Mouse (Mus musculus): Measurements from ENCODE around the gene Slco4c1. TPM values are rescaled to one million over a fixed set of nuclear protein-coding genes. Genes with fewer than 3 reads are reported as not detected.

Gene Slco4c1
- polyA plus RNA-seq, 1 experiment from 2014 or later = 0.22 TPM

DNA sequence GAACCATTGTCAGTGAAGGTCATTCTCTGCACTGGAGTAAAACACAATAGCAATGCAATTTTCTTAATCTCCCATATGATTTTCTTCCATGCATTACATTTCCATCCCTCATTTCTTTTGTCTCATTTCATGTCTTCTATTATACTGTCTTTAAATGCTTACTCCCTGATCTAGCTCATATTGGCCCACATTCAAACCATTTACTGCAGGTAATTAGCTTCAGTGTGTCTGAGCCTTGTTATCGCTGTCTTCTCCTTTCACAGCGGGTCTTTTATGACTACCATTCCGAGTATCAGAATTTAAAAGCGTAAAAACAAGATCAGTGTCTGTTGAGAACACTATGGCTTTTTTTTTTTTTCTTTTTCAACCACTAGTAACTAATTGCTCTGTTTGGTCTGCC is 77.3 kb downstream of the Slco4c1 start:
- no peaks in the 10 kb centered on the region for H3K27me3 ChIP-seq (ENCODE audit: control insufficient read depth, insufficient read depth, low read length)
- H3K9ac ChIP-seq (ENCODE audit: low read length) = no peak overlapping the region
- H3K4me1 ChIP-seq (ENCODE audit: control insufficient read depth, insufficient read depth, low read length) = no peaks in the 10 kb centered on the region
- H3K27ac ChIP-seq (ENCODE audit: low read length) = no peak overlapping the region
- H3K4me2 ChIP-seq (ENCODE audit: low read depth, low read length) = no peak overlapping the region
- H3K36me3 ChIP-seq (ENCODE audit: control insufficient read depth, insufficient read depth) = no peaks in the 10 kb centered on the region
- WGBS = 85% methylated on average over 4 of the region's 4 CpGs
- no peak for ATAC-seq (replicated peaks; ENCODE audit: extremely low read depth, insufficient read depth, low FRiP score)
- no peak overlapping the region for H3K4me3 ChIP-seq (ENCODE audit: low read length)
- H3K9me3 ChIP-seq (replicated peaks; ENCODE audit: control insufficient read depth, low read length) = no peaks in the 10 kb centered on the region

DNA sequence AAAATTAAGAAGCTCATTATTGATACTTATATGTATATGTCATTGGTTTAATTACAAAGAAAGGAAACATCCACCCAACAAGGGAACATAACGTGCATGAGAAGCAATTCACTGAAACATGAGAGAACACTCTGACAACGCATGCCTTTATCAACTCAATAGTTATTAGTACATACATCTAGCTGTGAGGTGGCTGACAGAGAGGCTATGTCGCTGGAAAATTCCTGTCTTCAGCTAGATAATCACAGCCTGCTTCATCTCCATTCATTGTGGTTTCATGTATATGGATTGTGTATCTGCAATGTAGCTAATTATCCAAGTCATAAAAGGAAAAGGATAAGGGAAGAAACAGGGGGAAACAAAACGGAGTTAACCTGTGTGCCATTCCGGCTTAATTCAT is 77.7 kb downstream of the Slco4c1 start:
- Histone ChIP-seq H3K9ac (ENCODE audit: low read length) (no peak overlapping the region), H3K4me2 (ENCODE audit: low read depth, low read length) (no peak overlapping the region), H3K27me3 (ENCODE audit: control insufficient read depth, insufficient read depth, low read length) (no peaks in the 10 kb centered on the region), H3K4me1 (ENCODE audit: control insufficient read depth, insufficient read depth, low read length) (no peaks in the 10 kb centered on the region), H3K4me3 (ENCODE audit: low read length) (no peak overlapping the region), H3K27ac (ENCODE audit: low read length) (no peak overlapping the region), H3K9me3 (replicated peaks; ENCODE audit: control insufficient read depth, low read length) (no peaks in the 10 kb centered on the region), H3K36me3 (ENCODE audit: control insufficient read depth, insufficient read depth) (no peaks in the 10 kb centered on the region)
- no peak for ATAC-seq (replicated peaks; ENCODE audit: extremely low read depth, insufficient read depth, low FRiP score)
- 79% methylated on average over 5 of the region's 5 CpGs for WGBS

DNA sequence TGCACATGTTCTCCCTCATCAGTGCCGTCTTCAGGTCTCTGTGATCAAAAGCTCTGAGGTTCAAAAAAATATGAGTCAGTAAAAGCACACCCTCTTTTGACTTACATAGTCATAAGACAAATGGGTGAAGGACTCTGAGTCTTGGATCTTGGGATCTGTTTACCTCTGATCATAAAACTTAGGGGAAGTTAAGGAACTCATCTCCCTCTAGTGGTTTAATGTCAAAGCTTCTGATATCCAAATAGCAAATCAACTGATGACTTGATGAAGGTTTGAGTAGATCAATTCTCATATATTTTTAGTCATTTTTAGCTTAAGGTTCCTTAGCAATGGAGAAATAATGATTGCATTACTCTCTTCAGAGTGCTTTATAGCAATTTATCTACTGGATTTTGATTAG is 82.7 kb downstream of the Slco4c1 start:
- no peak for ATAC-seq (replicated peaks; ENCODE audit: extremely low read depth, insufficient read depth, low FRiP score)
- Histone ChIP-seq H3K4me1 (ENCODE audit: control insufficient read depth, insufficient read depth, low read length) (no peaks in the 10 kb centered on the region), H3K4me3 (ENCODE audit: low read length) (no peak overlapping the region), H3K36me3 (ENCODE audit: control insufficient read depth, insufficient read depth) (no peaks in the 10 kb centered on the region), H3K4me2 (ENCODE audit: low read depth, low read length) (no peak overlapping the region), H3K27me3 (ENCODE audit: control insufficient read depth, insufficient read depth, low read length) (no peaks in the 10 kb centered on the region), H3K27ac (ENCODE audit: low read length) (no peak overlapping the region), H3K9me3 (replicated peaks; ENCODE audit: control insufficient read depth, low read length) (no peaks in the 10 kb centered on the region), H3K9ac (ENCODE audit: low read length) (no peak overlapping the region)
- WGBS = 79% methylated on average over 1 of the region's 1 CpGs

DNA sequence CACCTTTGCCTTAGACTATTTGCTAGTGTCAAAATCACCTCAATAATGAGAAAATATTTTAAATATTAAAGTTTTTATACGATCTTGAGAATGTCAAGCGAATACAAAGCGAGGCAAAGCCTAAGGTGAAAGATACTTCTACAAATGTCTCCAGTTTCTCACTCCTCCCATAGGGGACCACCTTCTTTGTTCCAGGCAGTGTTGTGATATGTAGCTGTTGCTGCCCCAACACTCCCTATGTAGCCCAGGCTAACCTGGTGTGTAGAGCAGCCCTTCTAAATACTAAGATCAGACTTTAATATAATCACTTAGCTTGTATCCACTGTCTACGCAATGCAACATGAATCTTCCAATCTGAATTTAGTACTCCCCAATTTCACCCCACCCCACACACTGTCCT is 97.8 kb downstream of the Slco4c1 start:
- no peak overlapping the region for H3K4me3 ChIP-seq (ENCODE audit: low read length)
- ATAC-seq (replicated peaks; ENCODE audit: extremely low read depth, insufficient read depth, low FRiP score) = no peak
- 91% methylated on average over 4 of the region's 4 CpGs for WGBS
- no peaks in the 10 kb centered on the region for H3K9me3 ChIP-seq (replicated peaks; ENCODE audit: control insufficient read depth, low read length)
- no peak overlapping the region for H3K4me2 ChIP-seq (ENCODE audit: low read depth, low read length)
- no peak overlapping the region for H3K27ac ChIP-seq (ENCODE audit: low read length)
- H3K36me3 ChIP-seq (ENCODE audit: control insufficient read depth, insufficient read depth) = no peaks in the 10 kb centered on the region
- H3K27me3 ChIP-seq (ENCODE audit: control insufficient read depth, insufficient read depth, low read length) = no peaks in the 10 kb centered on the region
- no peak overlapping the region for H3K9ac ChIP-seq (ENCODE audit: low read length)
- no peaks in the 10 kb centered on the region for H3K4me1 ChIP-seq (ENCODE audit: control insufficient read depth, insufficient read depth, low read length)

DNA sequence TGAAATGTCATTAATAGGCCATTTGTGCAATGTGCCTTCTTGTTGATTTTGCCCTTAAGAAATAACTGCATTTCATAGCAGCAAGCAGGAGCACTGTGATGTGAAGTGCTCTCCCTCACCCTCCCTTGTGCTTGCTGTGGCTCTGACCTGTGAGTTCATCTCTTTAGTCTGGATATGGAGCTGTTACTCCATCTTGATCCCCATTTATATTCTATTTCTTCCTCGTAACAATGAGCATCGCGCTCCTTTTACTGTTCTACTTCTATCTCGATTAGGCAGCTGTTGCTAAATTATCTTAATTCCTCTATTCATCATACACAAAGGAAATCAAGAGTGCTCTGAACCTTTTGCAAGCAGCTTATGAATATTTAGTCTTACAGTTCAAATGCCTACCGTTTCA is 98.3 kb downstream of the Slco4c1 start:
- H3K9me3 ChIP-seq (replicated peaks; ENCODE audit: control insufficient read depth, low read length) = no peaks in the 10 kb centered on the region
- H3K4me1 ChIP-seq (ENCODE audit: control insufficient read depth, insufficient read depth, low read length) = no peaks in the 10 kb centered on the region
- 77% methylated on average over 5 of the region's 5 CpGs for WGBS
- ATAC-seq (replicated peaks; ENCODE audit: extremely low read depth, insufficient read depth, low FRiP score) = no peak
- H3K4me2 ChIP-seq (ENCODE audit: low read depth, low read length) = no peak overlapping the region
- no peak overlapping the region for H3K9ac ChIP-seq (ENCODE audit: low read length)
- H3K4me3 ChIP-seq (ENCODE audit: low read length) = no peak overlapping the region
- no peaks in the 10 kb centered on the region for H3K36me3 ChIP-seq (ENCODE audit: control insufficient read depth, insufficient read depth)
- H3K27ac ChIP-seq (ENCODE audit: low read length) = no peak overlapping the region
- H3K27me3 ChIP-seq (ENCODE audit: control insufficient read depth, insufficient read depth, low read length) = no peaks in the 10 kb centered on the region

DNA sequence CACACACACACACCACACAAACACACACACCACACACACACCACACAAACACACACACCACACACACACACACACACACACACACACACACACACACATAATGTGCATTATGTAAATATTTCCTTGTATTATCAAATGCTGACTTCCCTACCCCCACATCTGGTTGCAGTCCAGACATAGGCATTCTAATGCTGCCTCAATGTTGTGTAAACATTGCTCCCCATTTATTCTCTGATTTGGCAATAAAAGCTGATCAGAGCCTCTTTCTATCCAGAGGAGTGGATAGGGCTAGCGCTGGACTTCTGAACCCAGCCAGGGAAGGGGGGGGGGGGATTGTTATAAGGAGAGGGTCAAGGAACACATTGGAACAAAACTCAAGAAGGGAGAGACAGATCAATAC is 101.7 kb downstream of the Slco4c1 start:
- Histone ChIP-seq H3K9me3 (replicated peaks; ENCODE audit: control insufficient read depth, low read length) (no peaks in the 10 kb centered on the region), H3K4me2 (ENCODE audit: low read depth, low read length) (no peak overlapping the region), H3K27ac (ENCODE audit: low read length) (no peak overlapping the region), H3K4me3 (ENCODE audit: low read length) (no peak overlapping the region), H3K9ac (ENCODE audit: low read length) (no peak overlapping the region), H3K4me1 (ENCODE audit: control insufficient read depth, insufficient read depth, low read length) (no peaks in the 10 kb centered on the region), H3K27me3 (ENCODE audit: control insufficient read depth, insufficient read depth, low read length) (no peaks in the 10 kb centered on the region), H3K36me3 (ENCODE audit: control insufficient read depth, insufficient read depth) (no peaks in the 10 kb centered on the region)
- ATAC-seq (replicated peaks; ENCODE audit: extremely low read depth, insufficient read depth, low FRiP score) = no peak
- WGBS = 87% methylated on average over 1 of the region's 1 CpGs

DNA sequence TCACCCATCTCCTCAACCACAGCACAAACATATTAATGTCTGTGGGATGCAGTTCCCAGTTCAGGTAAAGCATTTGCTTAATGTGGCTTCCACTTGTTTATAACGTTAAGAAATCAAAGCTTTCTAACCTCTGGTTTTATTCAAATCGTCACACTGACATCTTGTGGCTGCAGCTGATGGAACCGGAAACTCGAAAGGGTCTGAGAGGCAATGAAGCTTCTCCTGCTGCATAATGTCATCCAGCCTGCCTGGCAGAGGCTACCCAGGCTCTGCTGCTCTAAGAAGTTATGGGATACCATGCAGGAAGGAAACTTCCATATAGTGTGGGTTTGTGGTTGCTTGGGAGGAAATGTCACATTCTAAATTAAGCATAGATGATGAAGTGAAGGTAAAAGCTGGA is 103.7 kb downstream of the Slco4c1 start:
- Histone ChIP-seq H3K9ac (ENCODE audit: low read length) (no peak overlapping the region), H3K27me3 (ENCODE audit: control insufficient read depth, insufficient read depth, low read length) (no peaks in the 10 kb centered on the region), H3K4me2 (ENCODE audit: low read depth, low read length) (no peak overlapping the region), H3K27ac (ENCODE audit: low read length) (no peak overlapping the region), H3K9me3 (replicated peaks; ENCODE audit: control insufficient read depth, low read length) (no peaks in the 10 kb centered on the region), H3K4me3 (ENCODE audit: low read length) (no peak overlapping the region), H3K4me1 (ENCODE audit: control insufficient read depth, insufficient read depth, low read length) (no peaks in the 10 kb centered on the region), H3K36me3 (ENCODE audit: control insufficient read depth, insufficient read depth) (no peaks in the 10 kb centered on the region)
- no peak for ATAC-seq (replicated peaks; ENCODE audit: extremely low read depth, insufficient read depth, low FRiP score)
- 12% methylated on average over 4 of the region's 4 CpGs for WGBS

DNA sequence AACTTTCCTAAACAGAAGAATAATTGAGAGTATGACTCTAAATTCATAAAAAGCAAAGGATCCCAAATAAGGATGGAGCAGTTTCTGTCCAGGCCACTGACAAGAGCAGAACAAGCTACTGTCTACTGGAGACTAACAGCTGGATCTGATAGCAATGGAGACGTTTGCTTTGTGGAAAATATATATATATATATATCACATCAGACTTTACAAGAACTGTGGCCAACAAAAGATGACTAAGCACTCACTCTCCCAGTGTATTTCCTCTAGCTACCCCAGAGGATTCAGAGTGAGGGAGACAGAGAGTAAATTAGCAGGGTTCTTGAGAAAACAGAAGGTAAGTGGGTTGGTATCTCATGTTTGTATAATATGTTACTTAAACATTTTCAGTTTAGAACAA is 105.4 kb downstream of the Slco4c1 start:
- Histone ChIP-seq H3K27ac (ENCODE audit: low read length) (no peak overlapping the region), H3K4me1 (ENCODE audit: control insufficient read depth, insufficient read depth, low read length) (no peaks in the 10 kb centered on the region), H3K36me3 (ENCODE audit: control insufficient read depth, insufficient read depth) (no peaks in the 10 kb centered on the region), H3K9me3 (replicated peaks; ENCODE audit: control insufficient read depth, low read length) (no peaks in the 10 kb centered on the region), H3K27me3 (ENCODE audit: control insufficient read depth, insufficient read depth, low read length) (no peaks in the 10 kb centered on the region), H3K4me3 (ENCODE audit: low read length) (no peak overlapping the region), H3K9ac (ENCODE audit: low read length) (no peak overlapping the region), H3K4me2 (ENCODE audit: low read depth, low read length) (no peak overlapping the region)
- no peak for ATAC-seq (replicated peaks; ENCODE audit: extremely low read depth, insufficient read depth, low FRiP score)
- WGBS = 18% methylated on average over 1 of the region's 1 CpGs

Data from heart, embryonic 16.5 days (tissue).